Mouse (Mus musculus): ENCODE measurements around the gene Odf3b. TPM values are rescaled to one million over a fixed set of nuclear protein-coding genes. Genes with fewer than 3 reads are reported as not detected.

Odf3b gene
- polyA plus RNA-seq, 1 experiment from 2014 or later, result 1.9 TPM

GRCm38 (mm10) chr15:89334271-89334670 lies 44.8 kb downstream of the Odf3b start, which contains the start of gene Miox:
Miox (plus strand) TSS chr15:89334398.
- Histone ChIP-seq H3K36me3 (ENCODE audit: control insufficient read depth, insufficient read depth) (no peaks in the 10 kb centered on the region), H3K9ac (replicated peaks; ENCODE audit: low read depth, low read length) (no peak within 1 kb of the TSS), H3K4me3 (replicated peaks; ENCODE audit: low read length) (no peak within 1 kb of the TSS), H3K27ac (ENCODE audit: low read length) (no peak within 1 kb of the TSS), H3K27me3 (replicated peaks; ENCODE audit: control insufficient read depth, insufficient read depth, low read length) (no peaks in the 10 kb centered on the region), H3K4me1 (replicated peaks; ENCODE audit: control insufficient read depth, insufficient read depth, low read length) (no peaks in the 10 kb centered on the region), H3K4me2 (ENCODE audit: low read length) (no peak within 1 kb of the TSS), H3K9me3 (ENCODE audit: control insufficient read depth, low read length) (no peaks in the 10 kb centered on the region)
- ATAC-seq, result no peak
- WGBS, result 89% methylated on average over 7 of the region's 7 CpGs

Other genes with a start within 250 kb of the Odf3b start
- 4.1 and 5.7 TPM in 2 replicates for gene Mapk12, start 238.6 kb downstream of the Odf3b start, polyA plus RNA-seq (2015; fragmentation: Nextera tagmentation; extraction: Ambion mirVana)
- 39.1 and 46.8 TPM in 2 replicates for gene Mapk11, start 229.7 kb downstream of the Odf3b start, polyA plus RNA-seq (2015; fragmentation: Nextera tagmentation; extraction: Ambion mirVana)
- gene Plxnb2, start 198.5 kb downstream of the Odf3b start, polyA plus RNA-seq (2015; fragmentation: Nextera tagmentation; extraction: Ambion mirVana), result 112 and 126 TPM in 2 replicates
- gene Dennd6b, start 182.8 kb downstream of the Odf3b start, polyA plus RNA-seq (2015; fragmentation: Nextera tagmentation; extraction: Ambion mirVana), result 60.7 and 83.2 TPM in 2 replicates
- 77.8 and 90.8 TPM in 2 replicates for gene Ppp6r2, start 167.7 kb downstream of the Odf3b start, polyA plus RNA-seq (2015; fragmentation: Nextera tagmentation; extraction: Ambion mirVana)
- 81.8 and 97.2 TPM in 2 replicates for gene Sbf1, start 64.0 kb downstream of the Odf3b start, polyA plus RNA-seq (2015; fragmentation: Nextera tagmentation; extraction: Ambion mirVana)
- not detected in 2 replicates for gene Adm2, start 56.6 kb downstream of the Odf3b start, polyA plus RNA-seq (2015; fragmentation: Nextera tagmentation; extraction: Ambion mirVana)
- not detected in 2 replicates for gene Miox, start 44.9 kb downstream of the Odf3b start, polyA plus RNA-seq (2015; fragmentation: Nextera tagmentation; extraction: Ambion mirVana)
- gene Lmf2, start 23.6 kb downstream of the Odf3b start, polyA plus RNA-seq (2015; fragmentation: Nextera tagmentation; extraction: Ambion mirVana), result 29.5 and 32.3 TPM in 2 replicates
- 138 and 140 TPM in 2 replicates for gene Ncaph2, start 23.6 kb downstream of the Odf3b start, polyA plus RNA-seq (2015; fragmentation: Nextera tagmentation; extraction: Ambion mirVana)
- 10.1 and 14.1 TPM in 2 replicates for gene Sco2, start 5.4 kb downstream of the Odf3b start, polyA plus RNA-seq (2015; fragmentation: Nextera tagmentation; extraction: Ambion mirVana)
- 1.7 and 2.6 TPM in 2 replicates for gene Tymp, start 2.2 kb downstream of the Odf3b start, polyA plus RNA-seq (2015; fragmentation: Nextera tagmentation; extraction: Ambion mirVana)
- not detected in 2 replicates for gene Klhdc7b, start 5.6 kb upstream of the Odf3b start, polyA plus RNA-seq (2015; fragmentation: Nextera tagmentation; extraction: Ambion mirVana)
- not detected in 2 replicates for gene Syce3, start 31.2 kb upstream of the Odf3b start, polyA plus RNA-seq (2015; fragmentation: Nextera tagmentation; extraction: Ambion mirVana)
- gene Cpt1b, start 46.6 kb upstream of the Odf3b start, polyA plus RNA-seq (2015; fragmentation: Nextera tagmentation; extraction: Ambion mirVana), result 1.2 and 1.8 TPM in 2 replicates
- gene C730034F03Rik, start 50.3 kb upstream of the Odf3b start, polyA plus RNA-seq (2015; fragmentation: Nextera tagmentation; extraction: Ambion mirVana), result 5.2 and 7.0 TPM in 2 replicates
- not detected in 2 replicates for gene Gm44502, start 50.4 kb upstream of the Odf3b start, polyA plus RNA-seq (2015; fragmentation: Nextera tagmentation; extraction: Ambion mirVana)
- gene Chkb, start 50.6 kb upstream of the Odf3b start, polyA plus RNA-seq (2015; fragmentation: Nextera tagmentation; extraction: Ambion mirVana), result 77.7 and 79.3 TPM in 2 replicates
- 74.5 and 81.9 TPM in 2 replicates for gene Mapk8ip2, start 74.6 kb upstream of the Odf3b start, polyA plus RNA-seq (2015; fragmentation: Nextera tagmentation; extraction: Ambion mirVana)
- 23.9 and 27.9 TPM in 2 replicates for gene Arsa, start 98.1 kb upstream of the Odf3b start, polyA plus RNA-seq (2015; fragmentation: Nextera tagmentation; extraction: Ambion mirVana)
- gene Shank3, start 120.3 kb upstream of the Odf3b start, polyA plus RNA-seq (2015; fragmentation: Nextera tagmentation; extraction: Ambion mirVana), result 9.3 and 14.1 TPM in 2 replicates
- 0.92 and 2.3 TPM in 2 replicates for gene Acr, start 189.0 kb upstream of the Odf3b start, polyA plus RNA-seq (2015; fragmentation: Nextera tagmentation; extraction: Ambion mirVana)
- gene Rabl2, start 212.6 kb upstream of the Odf3b start, polyA plus RNA-seq (2015; fragmentation: Nextera tagmentation; extraction: Ambion mirVana), result 53.6 and 64.4 TPM in 2 replicates